Mouse (Mus musculus): Measurements from ENCODE around the gene Gramd4.

DNA sequence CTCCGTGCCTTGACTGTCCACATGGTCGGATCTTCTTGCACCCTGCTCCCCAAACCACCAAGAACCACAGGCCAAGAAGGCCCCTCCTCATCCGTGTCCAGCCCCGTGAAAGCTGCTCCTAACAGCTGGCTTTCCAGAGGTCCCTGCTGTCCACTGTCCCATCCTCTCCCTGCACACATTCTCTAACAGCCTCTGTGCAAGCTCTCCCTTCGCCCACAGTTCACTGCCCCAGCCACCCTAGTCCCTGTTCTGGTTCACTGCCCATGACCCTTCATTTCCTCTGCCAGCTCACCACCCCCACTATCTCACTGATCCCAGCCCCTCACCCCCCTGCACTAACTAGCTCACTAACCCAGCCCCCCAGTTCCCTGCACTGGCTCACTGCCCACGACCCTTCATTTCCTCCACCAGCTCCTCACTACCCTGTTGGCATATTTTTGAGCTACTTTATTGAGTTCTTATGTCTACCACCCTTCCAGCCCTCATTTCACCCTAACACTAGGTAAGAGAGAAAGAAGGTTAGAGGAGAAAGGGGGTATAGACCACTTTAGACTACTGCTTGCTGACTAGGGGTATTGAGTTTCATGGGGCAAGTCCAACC is 5.5 kb upstream of the Gramd4 start:
- TF ChIP-seq CTCF (IDR thresholded peaks at IDR 0.05; ENCODE audit: extremely low read depth, insufficient read length, insufficient replicate concordance, low read depth, low read length) (no peak), POLR2A (IDR thresholded peaks at IDR 0.05; ENCODE audit: low read depth, low read length) (no peak)

Data from small intestine, adult 2 months (tissue).